ENCODE assay signal across 12 mouse cellular contexts in the genomic region with DNA sequence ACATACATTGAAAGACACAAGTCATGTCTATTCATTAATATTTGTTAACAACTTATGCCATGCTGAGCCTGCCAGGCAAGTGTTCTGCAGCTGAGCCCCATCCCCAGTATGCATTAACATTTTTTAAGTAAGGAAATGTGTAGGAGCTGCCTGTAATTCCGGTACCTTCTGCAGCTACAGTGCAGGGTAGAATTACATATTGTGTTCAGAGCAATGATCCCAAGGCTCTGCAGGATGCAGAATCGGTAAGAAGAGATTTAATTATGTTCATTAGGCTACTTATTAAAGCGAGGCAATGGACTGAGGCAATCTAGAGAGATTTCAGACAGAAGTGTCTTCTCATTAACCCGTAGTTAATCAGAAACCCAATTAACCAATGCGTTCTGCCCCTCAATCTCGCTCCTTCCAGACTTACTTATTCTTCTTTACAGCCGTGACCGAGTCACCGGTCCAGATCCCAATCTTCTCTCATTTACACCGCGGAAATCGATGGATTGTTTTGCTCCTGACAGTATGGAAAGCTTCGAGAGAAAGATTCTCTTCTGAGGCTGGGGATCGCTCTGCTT. TPM values are rescaled to one million over a fixed set of nuclear protein-coding genes. Genes with fewer than 3 reads are reported as not detected.
"Had no signal": no experiment of that assay in that cellular context is flagged by ENCODE, and none has a peak within 500 bp of the region (broad histone marks: within the 10 kb centered on the region; RNA-seq: fewer than 3 reads in every experiment).

No protein-coding gene starts in this region.

RNA-seq across cellular contexts. Expression of a gene that starts 27.2 kb away (rescaled TPM):
- total RNA-seq: left cerebral cortex, adult 2 months; left cerebral cortex, postnatal 14 days; megakaryocyte progenitor cell, adult 5-6 weeks; monocyte, adult 5-6 weeks had no signal
- polyA plus RNA-seq: intestine, postnatal 0 days; limb, embryonic 10.5 days; liver, embryonic 11.5 days; liver, embryonic 15.5 days; lung, adult 2 months; lung, postnatal 0 days; spleen, adult 2 months; urinary bladder, adult 2 months had no signal
